Mouse (Mus musculus) heart, adult 2 months (tissue): ENCODE data around the gene Fbl. TPM values are rescaled to one million over a fixed set of nuclear protein-coding genes. Genes with fewer than 3 reads are reported as not detected.
A peak's percentile ranks its signal among the peaks of the same experiment; 100 is the strongest.

Experiments
- DNase-seq, 2 experiments: peaks; one replicate each; pipeline ENCODE4 v3.0.0; 2021
- H3K27ac ChIP-seq: fragments of 200-600 bp; 2 replicates; pipeline ENCODE4 v1.8.1; 2022
- H3K27me3 ChIP-seq: fragments of 200-500 bp; 2 replicates; pipeline ENCODE4 v1.6.1; 2012; ENCODE audit warnings: mild to moderate bottlenecking, low read length, inconsistent platforms, mixed read lengths; ENCODE audit not compliant: control insufficient read depth, insufficient read depth
- H3K36me3 ChIP-seq: fragments of 200-500 bp; 2 replicates; pipeline ENCODE4 v1.6.1; 2012; ENCODE audit warnings: low read length, inconsistent platforms; ENCODE audit not compliant: control insufficient read depth, insufficient read depth
- H3K4me1 ChIP-seq: fragments of 200-500 bp; 2 replicates; pipeline ENCODE4 v1.6.1; 2011; ENCODE audit warnings: low read length; ENCODE audit not compliant: control insufficient read depth, insufficient read depth
- H3K4me3 ChIP-seq: fragments of 200-600 bp; 2 replicates; pipeline ENCODE4 v1.8.1; 2022
- H3K79me2 ChIP-seq: fragments of 200-500 bp; replicated peaks from 2 replicates; pipeline ENCODE4 v1.6.1; 2012; ENCODE audit warnings: mild to moderate bottlenecking, inconsistent platforms, low read length, moderate library complexity, mixed read lengths; ENCODE audit not compliant: control insufficient read depth, insufficient read depth
- H3K9ac ChIP-seq: fragments of 200-500 bp; 2 replicates; pipeline ENCODE4 v1.6.1; 2012; ENCODE audit warnings: low read depth, mild to moderate bottlenecking, control low read depth, inconsistent platforms, low read length, mixed read lengths
- CTCF ChIP-seq: fragments of 200-600 bp; IDR thresholded peaks from 2 replicates; pipeline ENCODE4 v1.8.1; 2022; ENCODE audit warnings: antibody characterized with exemption, mild to moderate bottlenecking, moderate library complexity
- EP300 ChIP-seq: fragments of 200-500 bp; IDR thresholded peaks from 2 replicates; pipeline ENCODE4 v1.6.1; 2011; ENCODE audit warnings: low read depth, low read length, control low read depth; ENCODE audit not compliant: insufficient read depth
- POLR2A ChIP-seq: fragments of 200-500 bp; IDR thresholded peaks from 2 replicates; pipeline ENCODE4 v1.6.1; 2011; ENCODE audit warnings: mild to moderate bottlenecking, low read depth, low read length, control low read depth; ENCODE audit not compliant: insufficient read depth
- WGBS: fragments of 180-500 bp; shearing (Covaris S2); methylation state at CpG from one replicate; pipeline ENCODE4 v1.1.7; 2018; 5-methylcytosine and 5-hydroxymethylcytosine counted together
- intact Hi-C: fragments of 180-260 bp; cut with DNase I; formaldehyde crosslinking; loops from one replicate; pipeline ENCODE4 v1.15.1; 2025
- polyA plus RNA-seq: library from polyadenylated mRNA; depleted of rRNA; stranded (reverse); fragments of >200 nt; gene quantifications from 2 replicates; pipeline ENCODE4 v1.2.3, GENCODE M21; 2012
- total RNA-seq, 2 experiments: library from RNA; stranded (reverse); gene quantifications; 2 replicates each; pipeline ENCODE4 v1.2.3; 2021

The Fbl gene
- total and polyA plus RNA-seq, 3 experiments = 25.7 to 34.7 (median 34.7) TPM

- TF ChIP-seq POLR2A = no peak
- no peak for TF ChIP-seq EP300
- no peak for TF ChIP-seq CTCF
- DNase-seq = no peak
- no peaks in the 10 kb centered on the region for H3K36me3 ChIP-seq
- whole genome bisulfite sequencing = 87% methylated on average over 5 of the region's 5 CpGs
- H3K4me3 ChIP-seq = no peak overlapping the region
- H3K4me1 ChIP-seq = no peaks in the 10 kb centered on the region
- no peaks in the 10 kb centered on the region for H3K79me2 ChIP-seq
- no peak overlapping the region for H3K27ac ChIP-seq
- intact Hi-C loops = no loop called here
- H3K9ac ChIP-seq = no peak overlapping the region
- H3K27me3 ChIP-seq = no peaks in the 10 kb centered on the region
Observed at GRCm38 (mm10) chr7:28195414-28196098, 26.0 kb downstream of the Fbl start.

GRCm38 (mm10) chr7:28196528-28196927, 27.0 kb downstream of the Fbl start:
- Histone ChIP-seq H3K9ac (no peak overlapping the region), H3K4me3 (no peak overlapping the region), H3K27ac (no peak overlapping the region), H3K79me2 (no peaks in the 10 kb centered on the region), H3K36me3 (no peaks in the 10 kb centered on the region), H3K27me3 (no peaks in the 10 kb centered on the region), H3K4me1 (no peaks in the 10 kb centered on the region)
- intact Hi-C loops = no loop called here
- TF ChIP-seq POLR2A (no peak), EP300 (no peak), CTCF (no peak)
- peak in 1 of 2 experiments; percentile 29 for DNase-seq
- WGBS = 74% methylated on average over 14 of the region's 14 CpGs

GRCm38 (mm10) chr7:28199054-28199453, 29.5 kb downstream of the Fbl start:
- Histone ChIP-seq H3K27ac (no peak overlapping the region), H3K36me3 (no peaks in the 10 kb centered on the region), H3K27me3 (no peaks in the 10 kb centered on the region), H3K9ac (no peak overlapping the region), H3K4me3 (no peak overlapping the region), H3K4me1 (no peaks in the 10 kb centered on the region), H3K79me2 (no peaks in the 10 kb centered on the region)
- intact Hi-C loops = no loop called here
- no peak for TF ChIP-seq CTCF
- no peak for TF ChIP-seq POLR2A
- no peak for TF ChIP-seq EP300
- 57% methylated on average over 4 of the region's 4 CpGs for WGBS
- DNase-seq = no peak

GRCm38 (mm10) chr7:28203207-28204108, 33.9 kb downstream of the Fbl start:
- H3K9ac ChIP-seq = no peak overlapping the region
- H3K4me3 ChIP-seq = no peak overlapping the region
- no peaks in the 10 kb centered on the region for H3K79me2 ChIP-seq
- no peaks in the 10 kb centered on the region for H3K27me3 ChIP-seq
- no peak overlapping the region for H3K27ac ChIP-seq
- intact Hi-C loops = no loop called here
- H3K36me3 ChIP-seq = no peaks in the 10 kb centered on the region
- H3K4me1 ChIP-seq = no peaks in the 10 kb centered on the region
- 61% methylated on average over 19 of the region's 19 CpGs for WGBS
- no peak for TF ChIP-seq CTCF
- TF ChIP-seq EP300 = no peak
- no peak for TF ChIP-seq POLR2A
- DNase-seq = no peak

- Histone ChIP-seq H3K36me3 (no peaks in the 10 kb centered on the region), H3K27ac (no peak overlapping the region), H3K4me1 (no peaks in the 10 kb centered on the region), H3K79me2 (no peaks in the 10 kb centered on the region), H3K9ac (no peak overlapping the region), H3K27me3 (no peaks in the 10 kb centered on the region), H3K4me3 (no peak overlapping the region)
- TF ChIP-seq POLR2A = no peak
- peak; percentile 58 for TF ChIP-seq CTCF
- no peak for TF ChIP-seq EP300
- WGBS = 61% methylated on average over 4 of the region's 4 CpGs
- intact Hi-C loops = loop anchor here (2.0 kb wide), 1 partner anchor 25 kb away; no protein-coding TSS in a partner anchor
- no peak for DNase-seq
Observed at GRCm38 (mm10) chr7:28206044-28206600, 36.6 kb downstream of the Fbl start.
